Mouse (Mus musculus) cerebellum, adult 9-11 months (tissue): ENCODE data around the gene Rorc.

Source experiments
- DNase-seq: peaks from one replicate; pipeline ENCODE4 v3.0.0; 2022

Gene Rorc

DNA sequence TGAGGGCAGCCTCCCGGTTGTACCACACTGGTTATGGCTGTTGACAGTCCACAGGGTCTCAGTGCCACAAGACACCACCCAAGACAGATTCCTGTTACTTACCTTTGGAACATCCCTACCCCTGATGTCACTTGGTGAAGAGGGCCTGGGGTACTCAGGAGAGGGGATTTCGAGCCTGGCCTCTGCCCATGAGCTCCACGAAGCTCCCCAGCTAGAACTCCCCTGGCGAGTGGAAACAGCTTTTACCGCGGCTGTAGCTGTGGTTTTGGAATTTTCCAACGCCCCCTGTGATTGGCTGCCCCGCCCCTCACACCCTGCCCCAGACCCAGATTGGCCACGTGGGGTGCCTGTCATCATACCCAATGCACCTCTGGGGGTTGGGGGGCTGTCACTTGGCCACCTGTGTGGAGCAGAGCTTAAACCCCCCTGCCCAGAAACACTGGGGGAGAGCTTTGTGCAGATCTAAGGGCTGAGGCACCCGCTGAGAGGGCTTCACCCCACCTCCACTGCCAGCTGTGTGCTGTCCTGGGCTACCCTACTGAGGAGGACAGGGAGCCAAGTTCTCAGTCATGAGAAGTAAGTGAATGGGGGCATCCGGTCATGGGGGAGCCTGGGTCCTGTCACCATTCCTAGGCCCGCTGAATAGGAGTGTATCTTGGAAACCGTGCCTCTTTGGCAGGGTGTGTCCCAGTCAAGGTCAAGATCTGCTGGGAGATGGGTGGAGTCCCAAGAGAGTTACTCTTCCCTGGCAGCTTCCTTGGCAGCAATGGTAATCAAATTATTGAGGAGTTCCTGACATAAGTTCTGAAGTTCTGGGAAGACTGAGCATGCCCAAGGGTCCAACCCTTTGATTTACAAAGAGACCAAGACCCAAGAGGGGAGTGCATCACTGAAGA lies 4.7 kb downstream of the Rorc start:
- no peak for DNase-seq

DNA sequence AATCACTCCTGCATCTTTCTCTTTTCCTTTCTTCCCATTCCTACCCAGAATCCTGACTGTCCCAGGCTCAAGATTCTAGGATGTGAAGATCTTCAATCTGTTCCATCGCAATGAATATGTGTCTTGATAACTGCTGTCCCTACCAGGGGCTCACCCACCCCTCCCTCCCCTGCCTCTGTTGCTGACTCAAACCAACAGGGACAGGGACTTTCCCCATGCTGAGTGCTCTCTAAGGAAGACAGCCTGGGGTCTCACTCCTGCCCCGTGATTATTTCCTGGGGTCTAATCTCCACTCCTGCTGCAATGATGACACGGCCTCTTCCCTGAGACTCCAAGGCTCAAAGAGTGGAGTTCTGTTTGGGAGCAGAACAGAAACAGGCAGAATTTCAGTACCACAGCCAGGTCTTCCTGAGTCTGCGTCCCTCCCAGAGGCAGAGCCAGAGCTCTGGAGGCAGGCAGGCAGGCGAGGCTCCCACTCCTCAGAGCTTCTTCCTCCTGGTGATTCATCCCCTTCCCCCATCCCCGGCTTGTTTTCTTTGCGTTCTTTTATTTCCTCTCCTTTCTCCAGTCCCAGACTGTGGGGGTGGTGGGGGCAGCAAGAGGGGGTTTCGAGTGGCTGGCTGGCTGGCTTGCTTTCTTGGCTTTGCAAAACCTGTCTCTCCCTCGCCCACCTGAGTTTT lies 7.4 kb downstream of the Rorc start:
- DNase-seq: no peak

- no peak for DNase-seq
Observed at GRCm38 (mm10) chr3:94382308-94382707, 9.7 kb downstream of the Rorc start.

- DNase-seq: no peak
Observed at GRCm38 (mm10) chr3:94383476-94383875, 10.9 kb downstream of the Rorc start.

DNA sequence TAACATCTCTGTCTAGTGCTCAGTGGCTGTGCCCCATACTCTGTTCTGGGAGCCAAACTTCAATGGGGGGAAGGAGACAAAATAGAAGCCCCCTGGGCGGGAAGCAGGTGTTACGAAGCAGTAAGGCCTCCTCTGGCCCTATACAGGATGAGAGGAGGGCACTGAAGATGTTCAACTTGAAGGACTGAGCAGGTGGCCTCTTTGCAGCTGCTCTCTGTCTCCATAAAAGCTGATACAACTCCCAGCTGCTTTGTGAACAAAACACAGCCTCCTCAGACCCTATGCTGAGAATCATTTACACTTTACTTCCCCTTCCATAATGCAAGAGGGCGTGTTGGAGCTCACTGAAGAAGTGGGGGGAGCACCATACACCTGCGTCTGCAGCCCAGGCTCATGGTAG lies 14.1 kb downstream of the Rorc start:
- DNase-seq: no peak

GRCm38 (mm10) chr3:94387391-94387790 lies 14.8 kb downstream of the Rorc start:
- DNase-seq: no peak

DNA sequence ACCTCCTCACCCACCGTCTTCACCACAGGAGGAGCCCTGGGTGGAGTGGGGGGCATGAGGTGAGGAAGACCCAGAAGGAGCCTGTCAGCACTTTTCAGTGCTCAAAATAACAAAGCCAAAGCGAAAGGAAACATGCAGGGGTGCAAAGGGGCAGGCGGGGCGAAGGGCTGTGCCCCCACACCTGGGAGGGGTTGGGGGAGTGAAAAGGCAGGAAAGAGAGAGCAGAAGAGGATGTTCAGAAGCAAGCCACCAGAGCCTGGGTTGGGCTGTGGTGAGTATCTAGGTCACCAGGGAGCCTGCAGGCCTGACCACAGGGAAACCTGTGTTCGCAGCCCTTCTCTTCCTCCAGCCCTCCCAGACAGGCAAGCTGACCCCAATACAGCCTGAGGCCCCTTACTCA lies 15.5 kb downstream of the Rorc start:
- no peak for DNase-seq

DNA sequence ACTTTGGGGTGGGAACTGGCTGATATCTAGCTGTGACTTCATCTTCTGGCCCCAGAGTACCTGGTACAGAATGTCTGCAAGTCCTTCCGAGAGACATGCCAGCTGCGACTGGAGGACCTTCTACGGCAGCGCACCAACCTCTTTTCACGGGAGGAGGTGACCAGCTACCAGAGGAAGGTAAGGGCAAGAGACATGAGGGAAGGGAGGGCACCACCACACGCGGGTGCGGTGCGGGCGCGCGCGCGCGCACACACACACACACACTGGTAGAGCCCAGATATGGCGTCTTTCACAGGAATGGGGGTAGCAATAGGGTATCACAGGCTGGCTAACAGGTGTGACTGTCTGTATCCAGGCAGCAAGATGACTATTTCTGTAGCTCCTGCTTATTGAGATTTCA lies 16.8 kb downstream of the Rorc start:
- DNase-seq: no peak

DNA sequence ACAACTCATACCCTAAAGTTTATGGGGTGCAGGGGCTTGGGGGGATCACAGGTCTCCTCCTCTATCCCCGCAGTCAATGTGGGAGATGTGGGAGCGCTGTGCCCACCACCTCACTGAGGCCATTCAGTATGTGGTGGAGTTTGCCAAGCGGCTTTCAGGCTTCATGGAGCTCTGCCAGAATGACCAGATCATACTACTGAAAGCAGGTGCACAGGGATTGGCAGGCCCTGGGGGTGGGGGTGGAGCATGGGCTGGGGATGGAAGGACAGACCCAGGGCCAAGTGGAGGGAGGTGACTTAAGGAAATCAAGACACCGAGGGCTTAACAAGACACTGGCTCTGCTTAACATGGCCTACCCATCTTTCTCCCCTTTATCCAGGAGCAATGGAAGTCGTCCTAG lies 18.4 kb downstream of the Rorc start:
- no peak for DNase-seq

- DNase-seq: no peak
Observed at GRCm38 (mm10) chr3:94392128-94392527, 19.5 kb downstream of the Rorc start.

DNA sequence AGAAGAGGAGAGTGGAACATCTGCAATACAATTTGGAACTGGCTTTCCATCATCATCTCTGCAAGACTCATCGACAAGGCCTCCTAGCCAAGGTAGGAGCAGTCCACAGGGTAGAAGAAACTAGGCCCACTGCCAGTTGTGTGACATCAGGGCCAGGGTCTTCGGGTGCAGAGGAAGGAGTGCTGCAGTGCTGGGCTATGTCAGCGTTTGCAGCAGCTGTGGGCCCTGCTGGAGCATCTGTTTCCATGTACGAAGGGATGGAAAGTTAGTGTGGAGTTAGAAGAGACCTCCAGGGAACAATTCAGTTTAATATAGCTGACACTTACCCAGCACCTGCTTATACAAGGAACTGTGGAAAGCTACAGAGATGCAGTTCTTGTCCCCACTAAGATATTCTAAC lies 20.5 kb downstream of the Rorc start:
- no peak for DNase-seq

- DNase-seq: no peak
Observed at GRCm38 (mm10) chr3:94396336-94396735, 23.7 kb downstream of the Rorc start.

GRCm38 (mm10) chr3:94396851-94397250 lies 24.3 kb downstream of the Rorc start:
- DNase-seq: no peak

- DNase-seq: no peak
Observed at GRCm38 (mm10) chr3:94398217-94398616, 25.6 kb downstream of the Rorc start, which contains the start of gene Lingo4. TSS of gene Lingo4 (plus strand) at chr3:94398517.

DNA sequence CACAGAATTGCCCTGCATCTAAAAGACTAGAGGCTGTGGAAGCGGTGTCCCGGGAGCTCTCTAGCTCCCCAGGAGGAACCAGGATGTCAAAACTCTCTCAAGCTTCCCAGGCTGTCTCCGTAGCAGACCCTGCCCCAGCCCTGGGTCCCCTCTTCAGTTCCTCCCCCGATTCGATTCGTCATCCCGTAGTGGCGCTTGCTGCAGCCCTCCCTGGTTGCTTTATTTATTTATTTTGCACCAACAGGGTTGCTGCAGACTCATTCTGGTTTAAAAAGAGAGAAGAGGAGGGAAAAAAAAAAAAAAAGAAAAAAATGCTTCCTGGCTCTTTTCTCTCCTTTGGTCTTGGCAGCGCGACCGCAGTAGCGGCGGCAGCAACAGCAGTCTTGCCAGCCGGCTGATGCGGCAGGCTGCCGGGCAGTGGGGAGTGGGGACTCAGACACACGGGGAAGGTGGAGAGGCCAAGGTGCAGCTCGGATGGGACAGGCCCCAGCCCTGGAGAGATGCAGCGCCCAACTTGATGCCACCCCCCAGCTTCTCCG lies 26.4 kb downstream of the Rorc start:
- DNase-seq: peak; percentile 43

DNA sequence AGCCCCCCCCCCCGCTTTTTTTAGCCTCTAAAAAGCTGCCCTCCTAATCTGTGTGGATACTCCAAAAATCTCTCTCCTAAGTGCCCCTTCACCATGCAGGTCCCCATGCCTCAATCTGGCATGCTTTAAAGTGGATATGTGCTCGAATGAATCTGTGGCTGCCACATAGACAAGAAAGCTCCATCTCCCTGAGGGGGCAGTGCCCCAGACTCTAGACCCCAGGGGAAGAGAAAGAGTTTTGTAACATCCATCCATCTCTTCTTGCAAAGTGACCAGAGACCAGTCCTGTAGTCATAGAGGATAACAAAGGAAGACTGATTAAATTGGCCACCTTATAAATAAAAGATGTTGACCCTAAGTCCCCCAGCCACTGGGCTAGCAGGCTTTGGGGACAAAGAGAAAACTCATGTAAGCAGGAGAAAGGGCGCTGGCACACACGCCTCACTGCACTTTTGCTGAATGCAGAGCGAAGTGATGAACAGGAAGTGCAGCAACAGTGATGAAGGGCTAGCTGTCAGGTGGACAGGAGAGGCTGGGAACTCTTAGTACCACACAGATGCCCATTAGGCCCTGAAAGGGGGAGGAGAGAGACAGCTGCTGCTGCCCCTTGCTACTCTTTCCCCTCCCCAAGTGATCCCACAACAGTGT lies 27.2 kb downstream of the Rorc start:
- no peak for DNase-seq

GRCm38 (mm10) chr3:94402451-94402850 lies 29.9 kb downstream of the Rorc start:
- no peak for DNase-seq

GRCm38 (mm10) chr3:94404366-94405054 lies 31.9 kb downstream of the Rorc start:
- no peak for DNase-seq

GRCm38 (mm10) chr3:94405561-94405960 lies 33.0 kb downstream of the Rorc start:
- no peak for DNase-seq

GRCm38 (mm10) chr3:94412530-94412929 lies 39.9 kb downstream of the Rorc start:
- no peak for DNase-seq

DNA sequence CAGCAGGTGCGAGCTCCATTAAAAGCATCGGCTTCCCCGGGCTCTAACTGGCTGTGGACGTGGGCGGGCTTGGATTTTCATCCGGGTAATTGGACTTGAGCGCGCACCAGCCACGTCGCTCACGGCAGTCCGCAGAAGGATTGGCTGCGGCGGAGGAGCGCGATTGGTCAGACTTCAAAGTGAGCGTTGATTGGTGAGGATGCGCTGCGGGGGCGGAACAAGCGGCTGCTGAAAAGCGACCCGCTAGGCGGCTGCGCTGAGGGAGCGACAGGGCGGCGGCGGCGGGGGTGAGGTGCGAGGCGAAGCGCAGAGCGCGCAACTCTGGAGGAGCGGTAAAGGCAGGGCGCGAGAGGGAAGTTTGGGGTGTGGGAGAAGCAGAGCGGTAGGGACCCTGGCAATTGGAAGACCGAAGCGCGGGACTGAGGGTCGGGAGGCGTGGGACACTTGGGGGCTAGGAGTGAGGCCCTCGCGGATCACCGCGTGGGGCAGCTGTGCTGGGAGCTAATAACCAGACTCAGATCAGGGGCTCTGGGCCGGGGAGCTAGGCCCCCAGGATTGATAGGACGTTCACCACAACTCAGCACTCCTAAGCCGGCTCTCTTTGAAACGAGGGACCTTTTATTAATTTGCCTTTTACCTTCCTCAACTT lies 40.6 kb downstream of the Rorc start, which contains the start of gene Tdrkh:
Gene Tdrkh (plus strand): TSS at position 243 of the 649 bp plus-strand sequence.
- peak; percentile 99 for DNase-seq

DNA sequence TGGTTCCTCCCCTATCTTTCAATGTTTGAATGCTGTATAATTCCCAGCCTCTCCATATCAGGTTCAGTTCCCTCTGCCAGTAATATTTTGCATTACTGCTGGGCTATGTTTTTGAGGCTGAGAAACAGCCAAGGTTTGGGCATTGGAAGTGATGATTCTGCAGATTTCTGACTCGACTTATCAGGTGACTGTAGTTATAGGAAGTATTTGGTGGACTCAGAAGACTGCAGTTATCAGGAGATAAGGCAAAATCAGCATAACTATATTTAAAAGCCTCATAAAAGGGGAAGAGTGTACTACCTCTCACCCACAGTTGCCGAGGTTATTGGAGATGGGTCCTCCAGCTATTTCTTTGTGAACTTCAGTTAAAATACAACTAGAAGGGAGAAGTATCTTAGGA lies 58.4 kb downstream of the Rorc start:
- DNase-seq: no peak
